Mouse (Mus musculus) bone marrow macrophage, adult 2 months (primary cell): ENCODE results near the gene Ppil4. TPM values are rescaled to one million over a fixed set of nuclear protein-coding genes. Genes with fewer than 3 reads are reported as not detected.

Source experiments
- H3K27ac ChIP-seq: 2 replicates; pipeline ENCODE4 v1.5.1; 2012; ENCODE audit warnings: low read depth, low read length; ENCODE audit not compliant: insufficient read depth
- H3K4me1 ChIP-seq: 2 replicates; pipeline ENCODE4 v1.6.1; 2012; ENCODE audit warnings: low read length; ENCODE audit not compliant: control insufficient read depth, insufficient read depth
- H3K4me3 ChIP-seq: 2 replicates; pipeline ENCODE4 v1.5.1; 2012; ENCODE audit warnings: mild to moderate bottlenecking, low read length, moderate library complexity; ENCODE audit not compliant: insufficient read depth
- CTCF ChIP-seq: IDR thresholded peaks from 2 replicates; pipeline ENCODE4 v1.5.1; 2012; ENCODE audit warnings: low read depth, mild to moderate bottlenecking, low read length, moderate library complexity
- POLR2A ChIP-seq: IDR thresholded peaks from 2 replicates; pipeline ENCODE4 v1.6.1; 2012; ENCODE audit warnings: mild to moderate bottlenecking, low read depth, low read length, borderline replicate concordance
- polyA plus RNA-seq: library from polyadenylated mRNA; stranded (reverse); fragments of >200 nt; gene quantifications from 2 replicates; pipeline ENCODE4 v1.2.4, GENCODE M21; 2012; ENCODE audit not compliant: missing spikeins, insufficient read depth, insufficient read length

The Ppil4 gene
- polyA plus RNA-seq, 1 experiment: 30.2 TPM

- Histone ChIP-seq H3K4me1 (peaks cover 6% of the 10 kb centered on the region; the same call in 1 of the 2 replicates), H3K27ac (peak overlapping the region; percentile 53; the same call in 1 of the 2 replicates), H3K4me3 (peak overlapping the region; percentile 95)
- TF ChIP-seq POLR2A (no peak), CTCF (no peak)
These were observed 12.2 kb upstream of the Ppil4 start for GRCm38 (mm10) chr10:7780238-7781176.

DNA sequence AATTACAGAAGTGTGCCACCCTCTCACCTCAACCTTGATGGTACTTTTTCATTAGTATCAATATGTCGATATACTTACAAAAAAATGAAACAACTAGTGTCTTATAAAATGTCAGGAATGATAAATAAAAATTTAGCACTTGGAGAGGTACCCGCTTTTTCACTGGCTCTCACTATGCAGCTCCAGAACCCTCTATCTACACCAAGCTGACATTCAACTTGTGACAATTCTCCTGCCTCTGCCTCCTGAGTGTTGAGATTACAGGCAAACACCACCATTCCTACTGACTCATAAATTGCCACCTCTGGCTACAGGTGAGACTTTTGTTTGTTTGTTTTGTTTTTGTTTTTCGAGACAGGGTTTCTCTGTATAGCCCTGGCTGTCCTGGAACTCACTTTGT lies 11.5 kb upstream of the Ppil4 start:
- H3K4me1 ChIP-seq: peaks cover 6% of the 10 kb centered on the region; the same call in 1 of the 2 replicates
- TF ChIP-seq POLR2A (no peak), CTCF (no peak)
- peak overlapping the region; percentile 53; the same call in 1 of the 2 replicates for H3K27ac ChIP-seq
- peak overlapping the region; percentile 64 for H3K4me3 ChIP-seq

GRCm38 (mm10) chr10:7787319-7787718 lies 5.4 kb upstream of the Ppil4 start:
- H3K4me1 ChIP-seq: no peaks in the 10 kb centered on the region
- H3K4me3 ChIP-seq: no peak overlapping the region
- no peak overlapping the region for H3K27ac ChIP-seq
- no peak for TF ChIP-seq POLR2A

- no peak for TF ChIP-seq POLR2A
- 0 out of 2 replicates have a peak, but pooled peaks cover 3% of the 10 kb centered on the region for H3K4me1 ChIP-seq
- H3K27ac ChIP-seq: 0 out of 2 replicates have a peak overlapping the region, but pooled peaks have one; percentile 18
- H3K4me3 ChIP-seq: peak overlapping the region; percentile 81
These were observed 389 bp upstream of the Ppil4 start for GRCm38 (mm10) chr10:7792254-7792750.

- Histone ChIP-seq H3K4me1 (no peaks in the 10 kb centered on the region), H3K4me3 (no peak overlapping the region), H3K27ac (no peak overlapping the region)
- TF ChIP-seq CTCF (no peak), POLR2A (no peak)
These were observed 8.6 kb downstream of the Ppil4 start for GRCm38 (mm10) chr10:7801258-7801657.

- H3K4me1 ChIP-seq: no peaks in the 10 kb centered on the region
- TF ChIP-seq POLR2A (no peak), CTCF (no peak)
- H3K27ac ChIP-seq: no peak overlapping the region
- H3K4me3 ChIP-seq: no peak overlapping the region
These were observed 9.9 kb downstream of the Ppil4 start for GRCm38 (mm10) chr10:7802519-7803140.

GRCm38 (mm10) chr10:7809937-7810336 lies 17.2 kb downstream of the Ppil4 start:
- H3K4me1 ChIP-seq: no peaks in the 10 kb centered on the region
- TF ChIP-seq POLR2A (no peak), CTCF (no peak)

DNA sequence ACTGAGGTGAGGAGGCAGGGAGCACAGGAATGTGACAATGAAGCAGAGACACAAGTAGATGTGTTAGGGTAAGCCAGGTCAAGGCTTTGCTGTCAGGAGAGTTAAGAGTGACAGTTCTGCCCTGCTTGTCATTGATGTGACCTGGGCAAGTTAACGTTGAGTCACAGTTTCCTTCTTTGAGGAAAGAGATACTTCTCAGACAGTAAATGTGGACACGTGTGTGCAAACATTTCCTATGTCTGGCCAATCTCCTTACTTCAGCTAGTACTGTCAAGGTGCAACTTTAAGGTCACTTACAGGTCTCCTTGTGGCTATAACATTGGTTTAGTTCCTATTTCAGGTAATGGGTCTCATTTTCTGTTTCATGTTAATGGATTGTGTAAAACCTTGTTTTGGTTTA lies 23.8 kb downstream of the Ppil4 start:
- TF ChIP-seq CTCF (no peak), POLR2A (no peak)
- Histone ChIP-seq H3K4me1 (peaks cover 12% of the 10 kb centered on the region), H3K4me3 (no peak overlapping the region), H3K27ac (no peak overlapping the region)

More at GRCm38 (mm10) chr10:7809937-7810336, 17.2 kb downstream of the Ppil4 start:
- no peak overlapping the region for H3K4me3 ChIP-seq
- no peak overlapping the region for H3K27ac ChIP-seq

GRCm38 (mm10) chr10:7818676-7819075 lies 26.0 kb downstream of the Ppil4 start:
- no peak overlapping the region for H3K27ac ChIP-seq
- peaks cover 12% of the 10 kb centered on the region for H3K4me1 ChIP-seq
- TF ChIP-seq CTCF: no peak
- no peak for TF ChIP-seq POLR2A
- no peak overlapping the region for H3K4me3 ChIP-seq

DNA sequence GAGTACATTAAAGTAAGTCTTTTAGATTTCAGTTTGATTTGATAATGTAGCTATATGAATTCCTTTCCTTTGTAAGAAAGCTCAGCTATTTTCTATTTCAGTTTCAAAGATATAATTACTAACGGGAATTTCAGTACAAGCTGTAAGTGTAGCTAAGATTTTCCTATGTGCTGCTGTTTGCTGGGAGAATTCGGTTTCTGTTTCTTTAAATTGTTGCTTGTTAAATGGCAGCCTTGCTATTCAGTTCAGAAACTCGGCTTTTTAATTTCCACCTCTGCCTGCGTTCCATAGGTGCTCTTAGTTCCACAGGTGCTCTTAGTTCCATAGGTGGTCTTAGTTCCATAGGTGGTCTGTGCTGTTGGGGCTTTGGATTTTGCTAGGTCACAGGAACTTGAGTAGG lies 26.5 kb downstream of the Ppil4 start:
- no peak overlapping the region for H3K4me3 ChIP-seq
- no peak overlapping the region for H3K27ac ChIP-seq
- H3K4me1 ChIP-seq: peaks cover 12% of the 10 kb centered on the region
- TF ChIP-seq POLR2A: no peak
- TF ChIP-seq CTCF: no peak
